Mouse (Mus musculus) embryonic fibroblast, embryonic 13.5 days (primary cell): ENCODE results near the gene Slc7a5. TPM values are rescaled to one million over a fixed set of nuclear protein-coding genes. Genes with fewer than 3 reads are reported as not detected.

Experiments
- H3K27ac ChIP-seq: 2 replicates; pipeline ENCODE4 v1.5.1; 2012; ENCODE audit warnings: low read length, control low read depth, inconsistent platforms; ENCODE audit not compliant: insufficient read depth
- H3K4me1 ChIP-seq: 2 replicates; pipeline ENCODE4 v1.6.1; 2011; ENCODE audit warnings: low read length; ENCODE audit not compliant: control insufficient read depth, insufficient read depth
- H3K4me3 ChIP-seq: 2 replicates; pipeline ENCODE4 v1.5.1; 2011; ENCODE audit warnings: mild to moderate bottlenecking, control low read depth, low read length; ENCODE audit not compliant: insufficient read depth
- CTCF ChIP-seq: IDR thresholded peaks from 2 replicates; pipeline ENCODE4 v1.5.1; 2011; ENCODE audit warnings: mild to moderate bottlenecking, control low read depth, low read length, moderate library complexity, borderline replicate concordance; ENCODE audit not compliant: insufficient read depth
- POLR2A ChIP-seq: IDR thresholded peaks from 2 replicates; pipeline ENCODE4 v1.6.1; 2011; ENCODE audit warnings: low read depth, mild to moderate bottlenecking, control low read depth, low read length, moderate library complexity
- polyA plus RNA-seq: library from polyadenylated mRNA; stranded (reverse); fragments of >200 nt; gene quantifications from 2 replicates; pipeline ENCODE4 v1.2.4, GENCODE M21; 2011; ENCODE audit warnings: low read depth; ENCODE audit not compliant: missing spikeins, insufficient read length

Slc7a5 gene
- polyA plus RNA-seq, 1 experiment = 185 TPM

- peaks cover 35% of the 10 kb centered on the region for H3K4me1 ChIP-seq
- H3K27ac ChIP-seq = peak overlapping the region; percentile 92
- no peak overlapping the region for H3K4me3 ChIP-seq
- no peak for TF ChIP-seq CTCF
- TF ChIP-seq POLR2A = no peak
These were observed 8.1 kb downstream of the Slc7a5 start for GRCm38 (mm10) chr8:121899180-121900044.

GRCm38 (mm10) chr8:121898401-121898931, 9.0 kb downstream of the Slc7a5 start:
- TF ChIP-seq CTCF = no peak
- TF ChIP-seq POLR2A = 0 out of 2 replicates have a peak, but pooled peaks have one; percentile 56
- Histone ChIP-seq H3K4me3 (no peak overlapping the region), H3K4me1 (peaks cover 35% of the 10 kb centered on the region), H3K27ac (peak overlapping the region; percentile 92)

GRCm38 (mm10) chr8:121897871-121898381, 9.6 kb downstream of the Slc7a5 start:
- H3K4me1 ChIP-seq = peaks cover 35% of the 10 kb centered on the region
- TF ChIP-seq POLR2A (peak; percentile 64; the same call in 1 of the 2 replicates), CTCF (no peak)
- H3K4me3 ChIP-seq = no peak overlapping the region
- H3K27ac ChIP-seq = peak overlapping the region; percentile 92

GRCm38 (mm10) chr8:121897205-121897604, 10.3 kb downstream of the Slc7a5 start:
- H3K4me1 ChIP-seq = peaks cover 29% of the 10 kb centered on the region
- TF ChIP-seq CTCF = no peak
- TF ChIP-seq POLR2A = 0 out of 2 replicates have a peak, but pooled peaks have one; percentile 16
- H3K27ac ChIP-seq = peak overlapping the region; percentile 92
- no peak overlapping the region for H3K4me3 ChIP-seq

GRCm38 (mm10) chr8:121896476-121897145, 10.9 kb downstream of the Slc7a5 start:
- peaks cover 27% of the 10 kb centered on the region for H3K4me1 ChIP-seq
- no peak overlapping the region for H3K4me3 ChIP-seq
- TF ChIP-seq CTCF = no peak
- TF ChIP-seq POLR2A = no peak
- H3K27ac ChIP-seq = no peak overlapping the region; the same call in 1 of the 2 replicates

DNA sequence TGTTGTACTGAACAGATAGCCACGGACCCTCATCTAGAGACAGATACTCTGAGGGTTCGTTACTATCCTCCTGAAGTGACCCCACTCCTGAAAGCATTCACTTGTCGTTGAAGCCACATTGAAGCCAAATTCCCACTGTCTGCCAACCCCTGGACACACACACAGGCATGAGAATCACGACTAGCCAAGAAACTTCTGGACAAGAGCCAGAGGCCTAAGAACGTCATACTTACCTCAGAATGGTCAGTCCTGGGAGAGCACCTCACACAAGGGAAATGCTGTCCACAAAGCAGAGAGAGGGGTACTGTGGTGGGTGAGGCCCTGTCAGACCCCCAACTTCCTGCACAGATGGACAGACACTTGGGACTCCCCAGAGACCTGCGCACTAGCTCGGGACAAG, 11.6 kb downstream of the Slc7a5 start:
- H3K4me3 ChIP-seq = no peak overlapping the region
- H3K4me1 ChIP-seq = peaks cover 20% of the 10 kb centered on the region
- TF ChIP-seq CTCF (no peak), POLR2A (no peak)
- no peak overlapping the region for H3K27ac ChIP-seq

DNA sequence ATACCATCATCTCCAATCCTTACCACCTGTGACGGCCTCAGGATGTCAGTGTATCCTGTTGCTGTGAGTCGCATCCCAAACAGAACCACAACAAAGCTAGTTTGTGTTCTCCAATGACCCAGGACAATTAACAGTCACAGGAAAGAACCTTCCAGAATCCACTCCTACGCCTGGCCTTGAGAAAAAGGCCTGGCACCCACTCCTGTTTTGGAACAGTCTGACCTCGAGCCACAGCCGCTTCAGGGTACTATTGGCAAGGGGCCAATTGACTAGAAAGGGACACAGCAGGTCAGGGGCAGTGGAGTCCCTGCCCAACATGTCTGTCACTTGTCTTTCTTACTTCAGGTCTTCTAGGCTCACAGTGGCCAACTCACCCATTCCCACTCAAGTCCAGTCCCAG, 14.6 kb downstream of the Slc7a5 start:
- Histone ChIP-seq H3K4me3 (no peak overlapping the region), H3K27ac (no peak overlapping the region), H3K4me1 (peaks cover 25% of the 10 kb centered on the region)
- TF ChIP-seq POLR2A (no peak), CTCF (no peak)

DNA sequence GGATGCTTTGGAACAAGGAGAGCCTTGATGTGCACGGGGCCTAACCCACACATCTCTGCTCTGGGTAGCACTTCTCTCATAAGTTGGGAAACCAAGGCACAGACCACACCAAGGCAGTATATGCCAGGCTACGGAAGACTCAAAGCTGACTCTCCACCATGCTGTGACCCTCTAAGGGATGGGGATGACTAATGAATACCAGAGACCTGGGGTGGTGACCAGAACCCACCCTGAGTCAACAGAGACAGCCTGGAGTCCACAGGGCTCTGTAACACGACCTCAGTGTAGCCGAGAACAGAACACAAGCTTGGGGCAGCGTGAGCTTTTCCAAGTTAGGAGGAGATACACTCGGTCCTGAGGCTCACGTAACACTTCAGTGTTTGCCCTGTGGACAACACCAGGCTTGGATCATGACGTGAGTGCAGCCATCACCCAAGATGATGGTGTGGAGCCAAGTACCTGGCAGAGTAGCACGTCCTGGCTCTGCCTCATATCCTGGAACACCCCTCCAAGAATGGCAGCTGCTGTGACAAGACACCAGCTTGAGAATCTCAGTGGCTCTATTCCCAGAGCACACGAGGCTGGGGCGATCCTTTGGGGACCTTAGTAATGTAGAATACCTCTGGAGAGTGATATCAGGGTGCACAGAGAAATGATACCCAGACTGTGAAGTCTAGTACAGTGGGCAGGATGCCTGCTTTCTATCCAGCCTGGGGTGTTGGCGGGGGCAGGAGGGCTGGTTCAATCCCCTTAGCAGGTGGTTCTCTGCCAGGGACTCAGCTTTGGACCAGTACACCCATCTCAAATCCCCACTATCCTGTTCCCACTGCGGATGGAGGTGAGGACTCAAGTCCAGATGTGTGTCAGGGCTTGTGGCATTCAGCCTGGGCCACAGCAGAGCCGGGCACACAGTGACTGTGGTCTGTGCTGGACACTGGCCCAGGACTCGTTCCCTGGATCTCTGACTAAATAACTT, 17.4 kb downstream of the Slc7a5 start:
- H3K27ac ChIP-seq = no peak overlapping the region

DNA sequence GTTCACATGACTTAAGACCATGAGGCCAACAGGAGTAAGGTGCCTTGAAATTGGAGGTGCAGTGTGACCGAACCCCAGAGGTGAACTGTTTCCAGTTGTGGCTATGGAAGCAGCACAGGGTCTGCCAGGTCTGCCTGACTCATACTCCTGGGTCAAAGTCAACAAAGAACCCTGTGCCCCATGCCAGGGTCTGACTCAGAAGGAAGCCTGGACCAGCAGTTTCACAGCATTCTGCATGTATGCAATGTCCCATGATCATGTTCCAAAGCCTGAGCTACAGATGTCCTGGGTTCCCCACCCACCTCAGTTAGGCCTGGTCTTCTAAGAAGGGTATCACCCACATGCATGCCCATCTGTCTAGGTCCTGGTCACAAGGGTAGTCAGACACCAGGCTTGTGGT, 18.2 kb downstream of the Slc7a5 start:
- no peak overlapping the region for H3K27ac ChIP-seq
- TF ChIP-seq POLR2A (no peak), CTCF (no peak)
- peaks cover 11% of the 10 kb centered on the region for H3K4me1 ChIP-seq
- no peak overlapping the region for H3K4me3 ChIP-seq

More for the DNA sequence above, 17.4 kb downstream of the Slc7a5 start:
- Histone ChIP-seq H3K4me1 (peaks cover 11% of the 10 kb centered on the region), H3K4me3 (no peak overlapping the region)
- no peak for TF ChIP-seq CTCF
- TF ChIP-seq POLR2A = no peak
